Mouse (Mus musculus): Measurements from ENCODE around the gene Dusp16. TPM values are rescaled to one million over a fixed set of nuclear protein-coding genes. Genes with fewer than 3 reads are reported as not detected.

Gene Dusp16
- 10 to 100 TPM; 22.2 to 25.6 TPM for total RNA-seq (2021)

DNA sequence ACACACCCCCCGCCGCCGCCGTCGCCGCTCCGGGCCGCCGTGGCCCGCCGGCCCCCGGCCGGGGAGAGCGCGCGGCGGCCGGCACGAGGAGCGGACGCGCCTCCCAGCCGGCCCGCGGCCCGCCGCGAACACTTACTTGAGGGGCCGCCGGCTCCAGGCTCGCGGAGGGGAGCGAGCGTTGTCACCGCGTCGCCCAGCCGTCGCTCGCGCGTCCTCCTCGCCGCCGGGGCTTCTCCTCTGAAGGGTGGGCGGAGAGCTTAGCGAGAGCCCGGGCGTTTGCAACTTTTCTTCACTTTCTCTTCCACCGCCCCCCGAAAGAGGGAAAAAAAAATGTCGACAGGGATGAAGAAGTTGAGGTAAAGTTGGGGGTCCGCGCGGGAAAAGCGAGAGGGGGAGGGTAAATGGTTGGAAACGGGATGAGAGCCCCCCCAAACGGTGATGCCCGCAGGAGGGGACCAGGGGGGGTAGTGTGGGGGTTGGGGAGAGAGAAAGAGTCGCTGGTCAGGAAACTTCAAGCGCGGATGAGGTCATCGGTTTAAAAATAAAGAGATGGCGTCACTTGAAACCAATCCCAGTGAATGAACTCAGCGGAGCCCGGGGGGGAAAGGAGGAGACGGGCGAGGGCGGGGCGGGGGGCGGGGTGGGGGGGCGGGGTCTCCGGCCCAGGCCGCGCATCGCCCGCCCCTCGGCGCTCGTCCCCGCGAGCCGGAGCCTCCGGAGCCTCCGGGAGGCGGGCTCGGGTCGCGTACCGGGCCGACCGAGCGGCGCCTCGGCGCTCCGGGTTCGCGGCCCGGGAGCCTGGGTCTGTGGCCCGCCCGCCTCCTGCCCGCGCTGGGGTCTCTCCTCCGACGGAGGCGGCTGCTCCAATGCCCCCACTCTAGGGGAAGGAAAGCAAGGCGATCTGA is at the start of gene Dusp16:
Gene Dusp16 (minus strand): TSS at position 485 of the 905 bp plus-strand sequence.
- peak; percentile 91 to 92 for DNase-seq
- intact Hi-C loops (cut with DNase I), result loop anchor here (2.0 to 10.0 kb wide), 3 partner anchors 45 to 368 kb away; partner anchors contain the start of gene Cdkn1b

DNA sequence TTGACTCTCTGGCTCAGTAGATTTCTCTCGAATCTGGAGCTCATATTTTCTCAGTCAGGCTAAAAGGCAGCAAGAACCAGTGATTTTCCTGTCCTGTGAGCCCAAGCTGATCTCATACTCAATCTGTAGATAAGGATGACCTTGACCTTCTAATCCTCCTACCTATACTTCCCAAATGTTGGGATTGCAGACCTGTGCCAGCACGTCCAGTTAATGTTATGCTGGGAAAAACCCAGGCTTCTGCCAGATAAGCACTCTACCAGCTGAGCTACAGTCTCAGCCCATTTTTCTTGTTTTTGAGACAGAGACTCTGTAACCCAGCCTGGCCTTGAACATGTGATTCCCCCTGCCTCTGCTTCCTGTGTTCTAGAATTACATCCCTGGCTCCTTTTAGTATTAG is 47.9 kb upstream of the Dusp16 start:
- intact Hi-C loops (cut with DNase I), result no loop called here
- DNase-seq, result no peak

DNA sequence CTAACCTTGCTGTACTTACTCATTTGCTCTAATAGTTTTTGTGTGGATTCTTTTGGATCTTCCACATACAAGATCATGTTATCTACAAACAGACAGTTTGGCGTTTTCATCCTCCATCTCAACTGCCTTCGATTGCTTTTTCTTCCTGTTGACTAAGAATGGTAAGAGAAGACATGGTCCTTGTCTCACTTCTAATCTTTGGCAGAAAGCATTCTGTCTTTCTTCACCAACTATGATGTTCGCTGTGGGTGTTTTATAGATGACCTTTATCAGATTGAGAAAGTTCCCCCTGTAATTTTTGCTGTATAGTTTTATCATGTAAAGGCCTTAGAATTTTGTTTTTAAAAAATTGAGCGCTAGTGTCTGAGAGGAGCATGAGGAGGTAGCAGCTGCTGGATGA is 45.7 kb upstream of the Dusp16 start:
- DNase-seq, result no peak
- intact Hi-C loops (cut with DNase I), result no loop called here

DNA sequence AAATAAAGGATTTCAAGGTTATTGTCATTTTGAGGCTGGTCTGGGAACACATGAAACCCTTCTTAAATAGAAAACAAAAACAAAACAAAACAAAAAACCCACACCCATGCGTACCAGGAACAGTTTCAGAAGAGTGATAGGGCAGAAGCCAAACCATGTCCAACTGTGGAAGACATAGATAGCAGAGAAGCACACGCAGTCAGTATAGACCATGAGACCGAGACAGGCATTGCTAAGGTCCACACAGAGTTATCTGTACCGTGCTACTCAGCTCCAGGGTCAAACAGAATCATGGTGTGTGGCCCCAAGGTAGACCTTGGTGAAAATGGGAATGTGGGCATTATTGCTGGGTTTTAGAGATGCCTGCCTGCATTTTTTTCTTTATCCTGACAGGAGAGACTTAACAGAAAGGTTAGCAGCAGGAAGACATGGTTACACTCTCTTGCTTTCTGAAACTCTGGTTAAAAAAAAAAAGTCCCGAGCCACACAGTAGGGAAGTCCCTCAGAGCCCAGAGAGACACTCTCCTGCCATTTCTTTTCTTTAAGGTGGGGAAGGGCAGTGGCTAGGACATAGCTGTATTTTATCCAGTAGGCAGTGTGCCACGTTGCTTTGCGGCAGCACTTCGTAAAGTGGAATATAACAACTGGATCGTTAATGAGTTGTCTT is 42.3 kb upstream of the Dusp16 start:
- intact Hi-C loops (cut with DNase I), result no loop called here
- DNase-seq, result no peak

DNA sequence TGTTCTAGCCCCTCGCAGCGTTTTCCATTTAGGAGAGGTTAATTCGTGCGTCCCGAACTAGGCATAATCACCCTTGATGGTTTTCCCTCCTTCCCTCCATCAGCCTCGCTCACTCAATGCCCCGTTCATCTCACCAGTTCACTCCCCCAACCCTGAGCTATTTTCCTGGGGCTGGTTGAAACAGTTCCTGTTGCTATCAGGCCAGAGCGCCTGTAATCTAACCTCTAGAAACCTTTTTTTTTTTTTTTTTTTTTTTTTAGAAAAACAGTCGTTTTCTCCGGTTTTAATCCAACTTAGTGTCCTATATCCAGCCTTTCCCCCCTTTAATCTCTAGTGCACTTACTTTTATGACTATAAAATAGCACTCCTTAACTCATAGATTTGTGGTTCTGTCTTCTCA is 38.4 kb upstream of the Dusp16 start:
- DNase-seq, result no peak
- intact Hi-C loops (cut with DNase I), result no loop called here

DNA sequence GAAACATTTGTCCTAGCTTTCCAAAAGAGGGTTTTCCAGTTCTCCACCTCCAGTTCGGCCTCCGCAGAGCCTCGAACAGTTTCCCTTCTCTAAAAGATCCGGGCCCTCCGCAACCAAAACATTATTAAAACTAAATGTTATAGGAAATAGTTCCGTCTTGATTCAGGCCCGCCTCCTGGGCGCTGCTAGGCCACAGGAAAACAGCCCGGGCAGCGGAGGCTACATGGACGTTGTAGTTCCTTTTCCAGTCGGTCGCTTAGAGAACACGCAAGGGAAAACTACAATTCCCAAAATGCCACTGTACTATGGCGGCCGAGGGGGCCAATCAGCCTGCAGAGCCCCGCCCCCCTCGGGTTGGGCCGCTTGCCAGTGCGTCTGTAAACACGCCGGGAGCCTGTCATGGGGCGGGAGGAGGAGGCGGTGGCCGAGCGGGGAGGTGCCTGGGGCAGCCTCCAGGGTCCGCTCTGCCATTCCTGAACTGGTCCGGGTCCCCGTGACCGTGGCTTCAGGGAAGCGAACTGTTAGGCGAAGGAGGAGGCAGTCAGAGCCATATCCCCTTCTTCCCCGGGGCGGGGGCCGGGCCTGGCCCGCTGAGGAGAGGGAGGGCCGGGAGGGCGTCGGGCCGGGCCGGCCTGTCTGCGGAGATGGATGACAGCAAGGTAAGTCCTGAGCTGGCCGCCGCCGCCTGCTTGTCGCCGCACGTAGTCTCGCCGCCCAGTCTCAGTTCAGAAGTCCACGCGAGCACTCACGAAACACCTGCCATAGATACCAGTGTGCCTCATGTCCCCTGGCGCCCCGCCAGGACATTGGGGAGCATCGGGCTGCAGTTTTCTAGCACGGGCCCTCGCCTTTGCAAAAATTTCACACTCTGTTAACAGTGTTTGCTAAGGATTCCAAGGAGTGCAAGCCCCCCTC is 37.6 kb upstream of the Dusp16 start, which contains the start of gene Crebl2:
Gene Crebl2 (plus strand): TSS at position 369 of the 915 bp plus-strand sequence.
- intact Hi-C loops (cut with DNase I), result loop anchor here (2.0 kb wide), 1 partner anchor 35 kb away; no protein-coding TSS in a partner anchor
- DNase-seq, result peak; percentile 100

DNA sequence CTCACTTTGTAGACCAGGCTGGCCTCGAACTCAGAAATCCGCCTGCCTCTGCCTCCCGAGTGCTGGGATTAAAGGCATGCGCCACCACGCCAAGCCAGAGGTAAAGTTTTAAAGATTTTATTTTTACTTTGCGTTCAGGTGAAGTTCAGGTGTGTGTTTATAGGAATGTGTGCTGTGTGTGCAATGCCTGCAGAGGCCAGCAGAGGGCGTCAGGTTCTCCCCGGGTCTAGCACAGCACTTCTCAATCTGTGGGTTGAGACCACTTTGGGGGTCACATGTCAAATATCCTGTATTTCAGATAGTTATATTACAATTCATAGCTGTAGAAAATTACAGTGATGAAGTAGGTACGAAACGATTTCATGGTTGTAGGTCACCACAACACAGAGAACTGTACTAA is 30.4 kb upstream of the Dusp16 start:
- DNase-seq, result no peak
- intact Hi-C loops (cut with DNase I), result no loop called here

DNA sequence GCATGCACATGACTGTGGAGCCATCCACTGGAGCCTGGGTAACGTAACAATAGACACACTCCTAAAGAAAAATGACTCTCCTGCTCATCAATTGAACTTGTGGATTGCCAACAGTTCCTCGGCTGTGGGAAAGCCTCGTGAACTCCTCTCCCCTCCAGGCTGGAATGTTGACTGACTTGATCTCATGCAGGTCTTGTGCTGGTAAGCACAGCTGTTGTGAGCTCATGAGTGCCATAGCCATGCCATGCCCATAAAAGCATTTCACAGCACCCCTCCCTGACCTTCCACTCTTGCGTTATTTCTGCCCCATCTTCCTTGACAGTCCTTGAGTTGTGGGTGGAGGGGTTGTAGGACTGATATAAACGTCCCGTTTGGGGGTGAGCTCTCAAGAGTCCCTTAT is 28.0 kb upstream of the Dusp16 start:
- intact Hi-C loops (cut with DNase I), result no loop called here
- DNase-seq, result no peak

DNA sequence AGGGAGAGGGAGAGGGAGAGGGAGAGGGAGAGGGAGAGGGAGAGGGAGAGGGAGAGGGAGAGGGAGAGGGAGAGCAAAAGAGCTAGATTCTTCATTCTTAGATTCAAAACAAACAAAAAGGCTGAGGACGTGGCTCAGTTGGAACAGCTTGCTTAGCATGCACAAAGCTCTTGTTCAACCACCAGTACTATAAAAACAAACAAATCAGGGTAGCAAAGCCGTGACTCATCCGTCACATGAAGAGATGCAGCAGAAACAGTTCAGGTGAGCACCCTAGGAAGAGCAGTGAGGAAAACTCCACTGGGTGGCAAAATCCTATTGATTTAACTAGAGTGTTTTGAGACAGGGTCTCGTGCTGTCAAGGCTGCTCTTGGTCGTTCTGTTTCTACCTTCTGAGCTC is 27.3 kb upstream of the Dusp16 start:
- intact Hi-C loops (cut with DNase I), result no loop called here

DNA sequence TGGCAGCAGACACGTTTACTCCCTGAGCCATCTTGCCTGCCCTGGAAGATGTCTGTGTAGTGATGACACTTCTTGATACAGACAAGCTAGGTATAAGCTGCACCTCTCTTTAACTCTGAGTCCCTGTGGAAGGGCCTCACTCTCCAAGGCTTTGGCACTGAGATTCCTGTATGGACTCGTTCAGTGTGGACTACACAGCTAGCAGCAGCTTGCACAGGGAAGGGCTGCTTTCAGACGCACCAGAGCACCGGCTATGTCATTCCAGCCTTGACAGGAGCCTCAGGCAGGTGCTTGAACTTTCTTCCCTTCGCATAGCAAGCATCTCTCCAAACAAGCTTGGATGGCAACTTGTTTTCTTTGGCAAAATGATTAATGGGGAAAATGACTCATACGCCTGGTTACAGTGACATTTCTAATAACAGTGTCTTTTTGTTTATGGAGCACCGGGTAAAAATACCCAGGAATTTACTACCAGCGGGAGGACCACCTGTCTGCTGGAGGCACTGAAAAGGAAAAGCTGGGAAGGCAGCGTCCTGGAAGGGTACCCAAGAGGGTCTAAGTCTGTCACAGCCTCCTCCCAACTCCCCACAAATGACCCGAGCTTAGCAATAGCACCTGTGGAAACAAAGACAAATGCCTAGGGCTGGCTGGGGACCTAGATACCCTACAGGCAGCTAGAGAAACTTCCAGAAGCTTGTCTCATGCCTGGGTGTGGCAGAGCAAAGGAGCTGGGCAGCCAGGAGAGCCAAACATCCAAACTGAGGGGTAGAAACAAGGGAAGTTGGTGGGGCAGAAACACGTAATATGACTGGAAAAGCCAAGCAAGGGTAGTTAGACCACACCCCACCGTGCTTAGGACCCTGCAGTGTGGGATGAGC is 24.9 kb upstream of the Dusp16 start:
- intact Hi-C loops (cut with DNase I), result no loop called here
- no peak for DNase-seq

More for the DNA sequence above, 27.3 kb upstream of the Dusp16 start:
- no peak for DNase-seq

DNA sequence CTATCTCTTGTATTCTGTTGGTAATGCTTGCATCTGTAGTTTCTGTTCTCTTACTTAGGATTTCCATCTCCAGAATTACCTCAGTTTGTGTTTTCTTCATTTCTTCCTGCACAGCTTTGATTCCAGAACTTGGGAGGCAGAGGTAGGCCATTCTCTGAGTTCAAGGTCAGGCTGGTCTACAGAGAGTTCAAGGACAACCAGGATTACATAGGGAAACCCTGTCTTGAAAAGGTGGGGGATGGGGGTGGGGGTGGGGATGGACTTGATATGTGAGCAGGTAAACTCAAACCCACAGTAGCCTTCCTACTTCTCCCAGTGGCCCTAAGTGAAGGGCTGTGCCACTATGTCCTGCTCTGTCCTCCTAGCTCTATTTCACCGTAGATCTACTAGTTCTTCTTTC is 20.6 kb upstream of the Dusp16 start:
- intact Hi-C loops (cut with DNase I), result no loop called here

DNA sequence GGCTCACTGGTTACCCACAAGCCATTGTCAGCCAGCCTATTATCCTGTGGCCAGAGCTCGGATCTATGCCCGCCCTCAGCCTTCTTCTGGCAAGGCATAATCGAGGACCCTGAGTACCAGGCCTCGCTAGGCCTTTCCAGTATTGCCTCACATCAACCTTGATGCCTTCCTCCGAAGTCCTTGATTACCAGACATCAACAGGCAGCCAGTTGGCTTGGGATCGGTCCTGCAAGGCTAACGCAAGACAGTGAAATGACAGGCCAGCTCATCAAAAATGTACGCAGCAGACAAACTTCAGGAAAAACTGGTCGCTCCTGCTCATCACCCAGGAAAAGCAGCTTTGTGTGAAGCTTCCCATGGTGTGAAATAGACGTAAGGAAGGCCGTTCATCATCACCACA is 15.4 kb upstream of the Dusp16 start:
- intact Hi-C loops (cut with DNase I), result no loop called here
- no peak for DNase-seq

More for the DNA sequence above, 20.6 kb upstream of the Dusp16 start:
- DNase-seq, result no peak

DNA sequence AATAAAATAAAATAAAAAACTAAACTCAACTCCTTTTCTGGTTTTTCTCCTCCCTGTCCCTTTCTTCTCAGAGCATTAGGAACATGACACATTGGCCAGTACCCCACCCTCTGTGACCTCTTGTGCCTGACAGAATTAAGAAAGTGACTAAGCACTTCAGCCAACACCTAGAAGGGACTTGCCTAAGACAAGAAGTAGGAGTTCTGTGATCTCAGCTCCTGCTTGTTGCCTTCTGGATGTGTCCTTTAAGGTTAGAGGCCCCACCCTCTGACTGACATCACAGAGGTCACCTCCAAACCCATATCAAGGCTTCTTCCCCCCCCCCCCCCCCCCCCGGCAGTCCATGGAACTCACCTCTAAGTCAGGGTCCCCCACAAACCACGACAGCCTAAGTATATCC is 14.7 kb upstream of the Dusp16 start:
- DNase-seq, result no peak
- intact Hi-C loops (cut with DNase I), result no loop called here

DNA sequence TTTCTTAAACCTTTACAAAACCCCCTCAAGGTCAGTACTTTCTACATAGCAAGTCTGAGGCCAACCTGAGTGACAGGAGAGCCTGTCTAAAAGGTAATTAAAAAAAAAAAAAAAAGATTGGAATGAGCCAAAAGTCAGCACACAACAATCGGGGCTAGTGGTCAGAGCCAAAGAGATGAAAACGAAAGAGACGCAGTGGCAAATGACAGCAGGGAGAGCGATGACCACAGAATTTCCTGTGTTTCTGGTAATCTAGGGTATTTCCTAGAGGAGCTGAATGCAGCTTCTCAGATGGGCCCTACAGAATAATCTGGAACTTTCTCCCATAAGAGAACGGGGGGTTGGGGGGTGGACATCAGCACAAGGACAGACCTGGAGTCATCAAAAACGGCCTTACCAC is 13.7 kb upstream of the Dusp16 start:
- DNase-seq, result no peak
- intact Hi-C loops (cut with DNase I), result no loop called here

DNA sequence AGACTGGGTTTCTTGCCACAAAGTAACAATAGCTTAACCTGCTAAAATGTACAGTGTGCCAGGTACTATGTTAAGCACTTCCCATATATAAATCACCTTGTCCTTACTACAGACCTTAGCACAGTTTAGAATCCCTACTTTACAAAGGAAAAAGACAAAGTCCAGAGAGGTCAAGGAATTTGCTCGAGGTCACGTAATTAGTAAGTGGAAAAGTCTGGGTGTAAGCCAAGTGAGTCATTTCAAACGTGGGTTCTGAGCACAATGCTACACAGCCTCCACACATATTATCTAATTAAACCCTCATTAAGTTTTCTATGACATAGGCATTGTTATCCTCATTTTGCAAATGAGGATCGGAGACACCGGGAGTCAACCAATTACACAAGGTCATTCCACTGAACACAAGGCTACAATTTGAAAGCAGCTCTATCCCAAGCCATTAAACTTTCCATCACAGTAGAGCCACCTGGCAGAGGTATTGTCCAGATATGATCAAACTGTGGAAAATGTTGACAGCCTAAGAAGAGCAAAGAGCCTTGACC is 12.4 kb upstream of the Dusp16 start:
- intact Hi-C loops (cut with DNase I), result no loop called here
- no peak for DNase-seq

DNA sequence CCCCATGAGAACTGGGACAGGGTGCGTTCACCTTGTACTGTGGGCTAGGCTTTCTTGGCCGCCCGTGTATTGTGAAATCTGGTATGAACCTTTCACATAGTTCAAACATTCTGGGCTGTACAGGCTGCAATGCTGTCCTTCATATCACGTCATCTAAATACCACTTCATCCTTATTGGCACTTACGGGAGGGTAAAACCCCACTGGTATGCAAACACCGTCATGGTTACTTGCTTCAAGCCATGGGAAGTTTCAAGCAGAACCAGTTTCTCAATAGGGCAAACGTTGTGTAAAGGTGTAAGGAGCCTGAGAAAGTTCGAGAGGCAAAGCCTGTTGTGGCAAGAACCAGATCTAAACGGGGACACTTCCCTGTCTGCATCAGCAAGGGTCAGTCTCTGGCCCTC is 10.2 kb upstream of the Dusp16 start:
- no peak for DNase-seq
- intact Hi-C loops (cut with DNase I), result no loop called here

DNA sequence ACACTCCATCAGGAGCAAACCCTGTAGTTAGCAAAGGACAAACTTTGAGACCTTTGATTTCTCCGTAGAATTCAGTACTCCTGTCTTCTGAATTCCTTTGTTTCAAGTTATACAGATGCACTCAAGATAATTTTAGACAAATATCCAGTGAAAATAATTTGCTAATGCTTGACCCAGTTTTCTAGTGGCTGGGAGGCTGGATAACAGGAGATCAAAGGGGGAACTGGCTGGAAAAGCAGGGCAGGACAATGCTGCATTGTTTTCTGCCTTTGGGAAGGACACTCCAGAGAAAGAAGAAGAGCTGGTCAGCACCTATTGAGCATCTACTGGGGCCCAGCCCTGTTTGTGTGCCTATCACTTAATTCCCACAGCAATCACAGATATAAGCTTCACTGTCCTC is 9.1 kb upstream of the Dusp16 start:
- DNase-seq, result no peak
- intact Hi-C loops (cut with DNase I), result no loop called here

DNA sequence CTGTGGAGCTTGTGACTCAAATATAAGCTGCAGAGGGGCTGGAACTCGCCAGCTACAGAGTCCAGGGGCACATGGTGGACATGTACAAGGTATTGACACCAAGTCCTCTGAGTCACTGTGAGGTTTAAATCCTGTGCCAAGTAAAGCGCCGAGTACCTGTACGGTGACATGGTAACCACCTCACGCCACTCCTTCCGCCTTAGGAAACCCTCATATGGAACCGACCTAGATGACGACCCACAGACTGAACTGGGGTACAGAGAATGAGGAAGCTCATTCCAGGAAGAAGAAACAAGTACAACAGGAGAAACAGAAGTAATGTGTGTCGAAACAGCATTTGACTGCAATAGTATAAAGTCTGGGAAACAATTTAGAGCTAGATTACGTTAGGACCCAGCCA is 3.9 kb upstream of the Dusp16 start:
- no peak for DNase-seq

DNA sequence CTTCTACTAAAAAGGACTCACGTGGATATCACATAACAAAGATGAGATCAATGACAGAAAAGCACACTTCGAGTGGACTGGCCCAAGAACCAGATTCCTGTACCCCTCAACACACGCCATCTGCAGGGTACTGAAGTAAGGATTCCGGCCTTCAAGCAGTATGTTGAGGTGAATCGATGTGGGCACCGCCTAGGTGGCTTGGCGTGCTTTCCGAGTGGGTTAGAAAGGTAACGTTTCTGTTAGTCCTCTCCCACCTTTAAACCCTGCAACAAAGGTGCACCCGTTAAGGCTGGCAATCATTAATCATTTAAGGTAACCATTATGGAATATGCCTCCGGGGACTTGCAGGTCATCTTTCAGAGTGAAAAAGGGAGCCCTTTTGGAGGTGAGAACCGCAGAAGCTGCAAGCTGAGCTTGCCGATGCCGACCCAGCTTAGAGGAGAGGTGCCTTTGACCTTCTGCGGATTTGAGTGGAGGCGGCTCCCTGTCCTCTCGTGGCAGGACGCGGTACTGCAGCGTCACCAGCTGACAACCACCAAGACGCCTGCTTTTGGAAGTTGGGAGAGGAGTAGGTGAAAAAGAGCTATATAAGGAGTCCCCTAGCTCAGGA is 1.6 kb upstream of the Dusp16 start:
- peak; percentile 86 to 92 for DNase-seq
- intact Hi-C loops (cut with DNase I), result loop anchor here (1.0 to 10.0 kb wide), 7 partner anchors 35 to 369 kb away; partner anchors contain the start of gene Cdkn1b

More for the DNA sequence above, 3.9 kb upstream of the Dusp16 start:
- intact Hi-C loops (cut with DNase I), result loop anchor here (10.0 kb wide), 1 partner anchor 371 kb away; no protein-coding TSS in a partner anchor

Measured in heart, postnatal 36 days (tissue).